Mouse (Mus musculus): ENCODE measurements at regions not wholly inside any gene's neighbourhood (a gene's known extent, or its start where the extent isn't known, plus 50 kb on each side); places are given as distances from the start of the nearest gene placed in this dataset.
A peak's percentile ranks its signal among the peaks of the same experiment; 100 is the strongest.

DNA sequence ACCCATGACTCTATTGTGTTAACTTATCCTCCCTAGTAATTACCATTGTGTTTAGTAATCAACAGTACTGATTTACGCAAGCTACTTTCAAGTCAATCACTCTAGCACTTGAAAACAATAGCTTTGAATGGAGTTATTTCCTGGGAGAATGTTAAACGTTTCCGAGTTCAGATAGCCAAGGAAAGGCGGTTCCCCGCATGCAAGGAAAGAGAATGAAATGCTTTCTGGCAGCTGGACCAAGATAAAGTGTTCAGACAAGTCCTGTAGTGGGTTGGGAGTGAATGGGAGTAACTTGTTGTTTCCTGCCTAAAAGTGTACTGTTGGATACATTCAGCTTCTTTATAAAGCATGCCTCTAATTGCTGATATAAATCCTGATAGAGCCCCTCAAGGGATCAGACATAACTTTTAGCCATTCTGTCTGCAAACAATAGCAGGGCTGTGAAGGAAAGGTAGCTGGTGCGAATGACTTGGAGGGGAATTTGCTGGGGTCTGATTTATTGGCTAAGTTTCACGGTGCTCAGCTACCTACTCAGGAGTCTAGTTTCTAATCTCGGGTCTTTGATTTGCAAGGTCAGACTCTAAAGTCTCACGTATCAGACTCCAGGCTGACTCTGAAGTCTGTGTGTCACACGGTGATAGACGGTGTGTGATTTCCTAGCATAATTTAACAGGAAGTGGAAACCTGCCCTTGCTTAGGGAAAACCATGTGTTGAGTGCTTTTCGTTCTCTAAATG is 76.1 kb downstream of the Tmem100 start:
- Histone ChIP-seq H3K4me1 (ENCODE audit: control insufficient read depth, insufficient read depth, low read length) (no peaks in the 10 kb centered on the region), H3K27me3 (replicated peaks; ENCODE audit: control insufficient read depth, insufficient read depth, low read length) (0 out of 2 replicates have a peak, but pooled peaks cover 1% of the 10 kb centered on the region), H3K36me3 (ENCODE audit: control insufficient read depth, insufficient read depth, low read length) (no peaks in the 10 kb centered on the region), H3K27ac (ENCODE audit: insufficient read depth, low read depth, low read length) (no peak overlapping the region), H3K4me3 (ENCODE audit: insufficient read depth, low read depth, low read length) (no peak overlapping the region)
- WGBS = 23% methylated on average over 12 of the region's 12 CpGs
- TF ChIP-seq POLR2A (IDR thresholded peaks at IDR 0.05; ENCODE audit: low read depth, low read length) (no peak), CTCF (conservative IDR thresholded peaks at IDR 0.05; ENCODE audit: insufficient read depth, insufficient read length, low read depth, low read length) (no peak)
- peak; percentile 14 for DNase-seq

DNA sequence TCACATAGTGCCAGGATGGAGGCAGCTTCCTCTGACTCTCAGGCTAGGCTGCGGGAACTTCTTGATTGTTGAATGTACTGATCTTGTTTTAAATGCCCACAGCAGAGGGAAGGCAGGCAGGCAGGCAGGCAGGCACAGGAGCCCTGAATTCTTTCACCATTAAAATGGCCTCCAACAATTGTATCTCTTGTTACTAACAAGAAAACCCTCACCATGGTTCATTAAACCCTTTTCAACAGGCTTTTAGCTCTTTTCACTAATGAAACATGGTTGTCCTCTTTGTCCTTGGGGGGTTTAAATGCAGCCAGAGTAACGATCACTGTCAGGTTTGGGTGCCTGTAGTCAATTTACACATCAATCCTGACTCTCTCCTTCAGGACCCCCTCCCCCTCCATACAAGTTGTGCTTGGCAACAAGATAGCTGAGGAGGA is 77.8 kb upstream of the Gm45716 start:
- WGBS = 64% methylated on average over 2 of the region's 2 CpGs

DNA sequence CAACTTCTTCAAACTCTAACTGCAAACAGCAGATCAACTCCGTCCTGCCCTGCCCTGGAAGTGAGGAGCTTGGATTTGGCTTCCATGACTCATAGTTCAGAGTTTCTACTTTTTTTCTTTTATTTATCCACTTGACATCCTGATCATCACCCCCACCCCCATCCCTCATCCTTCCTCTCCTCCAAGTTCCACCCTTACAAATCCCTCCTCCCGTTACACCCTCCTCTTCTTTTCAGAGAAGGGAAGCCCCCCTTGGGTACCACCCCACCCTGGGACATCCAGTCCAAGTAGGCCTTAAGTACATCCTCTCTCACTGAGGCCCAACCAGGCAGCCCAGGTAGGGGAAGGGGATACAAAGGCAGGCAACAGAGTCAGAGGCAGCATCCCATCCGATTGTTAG is 77.3 kb upstream of the Gm45716 start:
- no peak overlapping the region for H3K27ac ChIP-seq (ENCODE audit: insufficient read depth, low read depth, low read length)
- WGBS = 91% methylated on average over 3 of the region's 3 CpGs

More for the DNA sequence above, 77.8 kb upstream of the Gm45716 start:
- no peaks in the 10 kb centered on the region for H3K4me1 ChIP-seq (ENCODE audit: control insufficient read depth, insufficient read depth, low read length)
- no peaks in the 10 kb centered on the region for H3K36me3 ChIP-seq (ENCODE audit: control insufficient read depth, insufficient read depth, low read length)
- H3K27ac ChIP-seq (ENCODE audit: insufficient read depth, low read depth, low read length) = no peak overlapping the region
- no peak overlapping the region for H3K4me3 ChIP-seq (ENCODE audit: insufficient read depth, low read depth, low read length)
- TF ChIP-seq CTCF (conservative IDR thresholded peaks at IDR 0.05; ENCODE audit: insufficient read depth, insufficient read length, low read depth, low read length) (no peak), POLR2A (IDR thresholded peaks at IDR 0.05; ENCODE audit: low read depth, low read length) (no peak)
- no peak for DNase-seq
- no peaks in the 10 kb centered on the region for H3K27me3 ChIP-seq (replicated peaks; ENCODE audit: control insufficient read depth, insufficient read depth, low read length)

DNA sequence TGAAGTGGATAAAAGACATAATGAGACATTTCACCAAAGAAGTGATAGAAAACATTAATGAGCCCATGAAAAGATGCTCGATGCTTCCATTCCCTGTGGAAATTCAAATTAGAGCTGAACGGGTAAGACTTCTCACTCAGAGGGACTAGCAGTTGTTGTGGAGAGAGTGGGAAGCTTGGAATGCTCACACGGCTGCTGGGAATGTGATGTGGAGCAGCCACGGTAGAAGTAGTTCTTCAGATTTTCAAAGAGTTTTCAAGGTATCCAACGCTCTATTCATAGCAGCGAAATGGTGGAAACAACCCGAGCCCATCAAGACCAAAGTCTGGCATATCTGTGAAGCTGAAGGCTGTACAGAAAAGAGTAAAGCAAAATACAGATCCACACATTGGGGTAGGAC is 75.3 kb upstream of the Gm45716 start:
- Histone ChIP-seq H3K4me1 (ENCODE audit: control insufficient read depth, insufficient read depth, low read length) (no peaks in the 10 kb centered on the region), H3K36me3 (ENCODE audit: control insufficient read depth, insufficient read depth, low read length) (no peaks in the 10 kb centered on the region), H3K27ac (ENCODE audit: insufficient read depth, low read depth, low read length) (no peak overlapping the region), H3K27me3 (replicated peaks; ENCODE audit: control insufficient read depth, insufficient read depth, low read length) (no peaks in the 10 kb centered on the region), H3K4me3 (ENCODE audit: insufficient read depth, low read depth, low read length) (no peak overlapping the region)
- 83% methylated on average over 7 of the region's 7 CpGs for WGBS
- TF ChIP-seq CTCF (conservative IDR thresholded peaks at IDR 0.05; ENCODE audit: insufficient read depth, insufficient read length, low read depth, low read length) (no peak), POLR2A (IDR thresholded peaks at IDR 0.05; ENCODE audit: low read depth, low read length) (no peak)
- no peak for DNase-seq

More for the DNA sequence above, 77.3 kb upstream of the Gm45716 start:
- TF ChIP-seq CTCF (conservative IDR thresholded peaks at IDR 0.05; ENCODE audit: insufficient read depth, insufficient read length, low read depth, low read length) = no peak
- TF ChIP-seq POLR2A (IDR thresholded peaks at IDR 0.05; ENCODE audit: low read depth, low read length) = no peak
- no peak overlapping the region for H3K4me3 ChIP-seq (ENCODE audit: insufficient read depth, low read depth, low read length)
- H3K36me3 ChIP-seq (ENCODE audit: control insufficient read depth, insufficient read depth, low read length) = no peaks in the 10 kb centered on the region
- no peaks in the 10 kb centered on the region for H3K27me3 ChIP-seq (replicated peaks; ENCODE audit: control insufficient read depth, insufficient read depth, low read length)
- no peaks in the 10 kb centered on the region for H3K4me1 ChIP-seq (ENCODE audit: control insufficient read depth, insufficient read depth, low read length)
- DNase-seq = no peak

DNA sequence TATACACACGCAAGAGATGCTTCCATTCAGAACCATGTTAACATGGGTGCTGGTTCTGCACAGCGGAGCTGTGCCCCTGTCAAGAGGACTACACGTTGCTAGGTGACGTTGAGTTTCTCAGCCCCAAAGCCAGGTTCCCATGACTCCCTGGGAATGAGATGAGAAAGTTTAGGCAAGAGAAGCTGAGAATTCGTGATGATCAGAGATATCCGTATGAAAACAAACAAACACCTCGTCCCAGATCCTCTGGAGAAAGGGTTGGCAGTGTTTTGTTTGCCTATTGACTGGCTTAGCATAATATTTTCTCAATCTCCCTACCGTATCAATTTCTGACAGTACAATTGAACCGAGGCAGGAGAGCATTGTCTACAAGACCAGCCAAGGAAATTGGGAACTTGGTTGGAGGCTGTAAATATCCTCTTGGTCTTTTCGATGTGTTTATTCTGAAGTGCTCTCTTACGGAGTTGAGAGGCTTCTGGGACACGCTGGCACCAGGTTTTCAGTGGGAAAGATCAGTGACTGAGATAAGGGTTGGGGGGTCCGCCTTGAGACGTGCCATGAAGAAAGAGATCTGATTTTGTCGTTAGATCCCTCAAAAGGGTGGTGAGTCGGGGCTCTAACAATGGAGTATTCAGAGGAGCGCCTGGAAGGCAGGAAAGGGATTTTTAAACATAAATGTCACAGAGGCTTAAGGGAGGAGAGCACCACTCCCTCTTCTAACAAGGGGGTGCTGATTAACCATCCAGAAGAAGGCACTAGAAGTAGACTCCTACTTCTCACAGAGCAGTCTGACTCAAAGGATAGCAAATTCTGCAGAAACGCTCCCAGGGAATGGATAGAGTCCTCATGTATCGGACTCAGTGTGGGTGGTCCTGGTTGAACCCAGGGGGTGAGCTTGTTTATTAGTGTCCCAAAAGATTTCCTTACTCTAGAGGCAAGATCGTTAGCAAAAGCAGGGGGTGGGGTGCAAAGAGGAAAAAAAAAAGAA is 70.5 kb upstream of the Gm45716 start:
- no peak overlapping the region for H3K4me3 ChIP-seq (ENCODE audit: insufficient read depth, low read depth, low read length)

DNA sequence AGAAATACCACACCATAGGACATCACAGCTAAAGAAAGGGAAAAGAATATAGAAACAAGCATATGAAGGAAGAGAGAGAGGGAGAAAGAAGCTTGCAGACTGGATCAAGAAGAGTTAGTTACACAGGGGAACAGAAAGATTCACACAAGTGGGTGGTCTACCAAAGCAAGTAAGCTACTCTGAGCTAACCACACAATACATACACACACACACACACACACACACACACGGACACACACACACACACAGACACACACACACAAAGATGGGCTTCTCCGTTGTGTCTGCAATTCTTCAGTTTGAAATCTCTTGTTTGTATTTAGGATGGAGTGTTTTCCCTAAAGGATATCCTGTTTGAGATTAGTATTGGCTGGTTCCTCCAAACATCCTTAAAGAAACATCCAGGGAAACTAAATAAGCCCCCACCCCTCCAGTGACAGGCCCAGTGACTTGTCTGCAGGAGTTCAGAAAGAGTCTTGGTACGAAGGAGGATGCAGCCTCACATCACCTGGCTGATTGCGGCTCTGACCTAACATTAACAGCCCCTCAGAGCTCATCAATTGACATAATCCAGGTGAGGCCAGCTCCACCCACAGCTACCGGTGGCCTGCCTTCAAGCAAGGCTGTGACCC is 69.7 kb upstream of the Gm45716 start:
- Histone ChIP-seq H3K27ac (ENCODE audit: insufficient read depth, low read depth, low read length) (no peak overlapping the region), H3K27me3 (replicated peaks; ENCODE audit: control insufficient read depth, insufficient read depth, low read length) (no peaks in the 10 kb centered on the region; the same call in 1 of the 2 replicates), H3K4me3 (ENCODE audit: insufficient read depth, low read depth, low read length) (no peak overlapping the region), H3K36me3 (ENCODE audit: control insufficient read depth, insufficient read depth, low read length) (no peaks in the 10 kb centered on the region), H3K4me1 (ENCODE audit: control insufficient read depth, insufficient read depth, low read length) (no peaks in the 10 kb centered on the region)
- no peak for TF ChIP-seq CTCF (conservative IDR thresholded peaks at IDR 0.05; ENCODE audit: insufficient read depth, insufficient read length, low read depth, low read length)
- TF ChIP-seq POLR2A (IDR thresholded peaks at IDR 0.05; ENCODE audit: low read depth, low read length) = no peak
- no peak for DNase-seq
- WGBS = 63% methylated on average over 5 of the region's 5 CpGs

More for the DNA sequence above, 70.5 kb upstream of the Gm45716 start:
- DNase-seq = no peak
- 27% methylated on average over 20 of the region's 20 CpGs for WGBS
- TF ChIP-seq CTCF (conservative IDR thresholded peaks at IDR 0.05; ENCODE audit: insufficient read depth, insufficient read length, low read depth, low read length) = no peak
- no peak for TF ChIP-seq POLR2A (IDR thresholded peaks at IDR 0.05; ENCODE audit: low read depth, low read length)
- Histone ChIP-seq H3K27ac (ENCODE audit: insufficient read depth, low read depth, low read length) (no peak overlapping the region), H3K4me1 (ENCODE audit: control insufficient read depth, insufficient read depth, low read length) (no peaks in the 10 kb centered on the region), H3K36me3 (ENCODE audit: control insufficient read depth, insufficient read depth, low read length) (no peaks in the 10 kb centered on the region), H3K27me3 (replicated peaks; ENCODE audit: control insufficient read depth, insufficient read depth, low read length) (no peaks in the 10 kb centered on the region)
